Mouse (Mus musculus) ES-Bruce4 (cell line): Measurements from ENCODE around the gene Scn8a.

Experiments used
- CTCF ChIP-seq: IDR thresholded peaks from one replicate; pipeline ENCODE4 v1.8.1; 2011; ENCODE audit warnings: low read depth, low read length
- EP300 ChIP-seq: IDR thresholded peaks from 2 replicates; pipeline ENCODE4 v1.6.1; 2011; ENCODE audit warnings: low read depth, low read length; ENCODE audit not compliant: insufficient read depth

- TF ChIP-seq EP300 = no peak
- peak; percentile 34 for TF ChIP-seq CTCF
Observed at GRCm38 (mm10) chr15:100870001-100870774, 530 bp downstream of the Scn8a start.
